Mouse (Mus musculus): ENCODE measurements at regions not wholly inside any gene's neighbourhood (a gene's known extent, or its start where the extent isn't known, plus 50 kb on each side); places are given as distances from the start of the nearest gene placed in this dataset.
A peak's percentile ranks its signal among the peaks of the same experiment; 100 is the strongest.

- H3K4me3 ChIP-seq (ENCODE audit: low read depth, low read length), result no peak overlapping the region
- no peak for ATAC-seq
- H3K36me3 ChIP-seq (ENCODE audit: insufficient read depth), result no peaks in the 10 kb centered on the region
- H3K4me2 ChIP-seq (ENCODE audit: low read depth), result no peak overlapping the region
- H3K9ac ChIP-seq, result no peak overlapping the region
- H3K4me1 ChIP-seq (ENCODE audit: insufficient read depth), result no peaks in the 10 kb centered on the region
- DNase-seq, result no peak
- H3K9me3 ChIP-seq (ENCODE audit: low read length), result no peaks in the 10 kb centered on the region
- 74% methylated on average over 1 of the region's 1 CpGs for WGBS
- H3K27ac ChIP-seq (ENCODE audit: low read depth, low read length), result no peak overlapping the region
- TF ChIP-seq CTCF (IDR thresholded peaks at IDR 0.05; ENCODE audit: low read depth), result no peak
- H3K27me3 ChIP-seq (ENCODE audit: insufficient read depth, low read length), result no peaks in the 10 kb centered on the region
Observed at GRCm38 (mm10) chr12:13841238-13841637, 310.6 kb downstream of the Fam84a start.

GRCm38 (mm10) chr12:13834723-13835122 lies 317.1 kb downstream of the Fam84a start:
- no peaks in the 10 kb centered on the region for H3K27me3 ChIP-seq (ENCODE audit: insufficient read depth, low read length)
- no peak overlapping the region for H3K9ac ChIP-seq
- no peak overlapping the region for H3K4me2 ChIP-seq (ENCODE audit: low read depth)
- TF ChIP-seq CTCF (IDR thresholded peaks at IDR 0.05; ENCODE audit: low read depth), result no peak
- no peaks in the 10 kb centered on the region for H3K4me1 ChIP-seq (ENCODE audit: insufficient read depth)
- H3K4me3 ChIP-seq (ENCODE audit: low read depth, low read length), result no peak overlapping the region
- no peaks in the 10 kb centered on the region for H3K9me3 ChIP-seq (ENCODE audit: low read length)
- H3K36me3 ChIP-seq (ENCODE audit: insufficient read depth), result no peaks in the 10 kb centered on the region
- ATAC-seq, result peak; percentile 94
- H3K27ac ChIP-seq (ENCODE audit: low read depth, low read length), result no peak overlapping the region
- WGBS, result 62% methylated on average over 3 of the region's 3 CpGs
- peak; percentile 59 for DNase-seq

- no peak overlapping the region for H3K27ac ChIP-seq (ENCODE audit: low read depth, low read length)
- H3K4me1 ChIP-seq (ENCODE audit: insufficient read depth), result no peaks in the 10 kb centered on the region
- H3K9ac ChIP-seq, result no peak overlapping the region
- TF ChIP-seq CTCF (IDR thresholded peaks at IDR 0.05; ENCODE audit: low read depth), result no peak
- H3K4me2 ChIP-seq (ENCODE audit: low read depth), result no peak overlapping the region
- DNase-seq (no peak), ATAC-seq (no peak)
- H3K36me3 ChIP-seq (ENCODE audit: insufficient read depth), result no peaks in the 10 kb centered on the region
- H3K27me3 ChIP-seq (ENCODE audit: insufficient read depth, low read length), result no peaks in the 10 kb centered on the region
- H3K9me3 ChIP-seq (ENCODE audit: low read length), result no peaks in the 10 kb centered on the region
- H3K4me3 ChIP-seq (ENCODE audit: low read depth, low read length), result no peak overlapping the region
Observed at GRCm38 (mm10) chr12:13825899-13826298, 326.0 kb downstream of the Fam84a start.

- ATAC-seq, result no peak
- H3K9ac ChIP-seq, result no peak overlapping the region
- no peak overlapping the region for H3K27ac ChIP-seq (ENCODE audit: low read depth, low read length)
- no peak for TF ChIP-seq CTCF (IDR thresholded peaks at IDR 0.05; ENCODE audit: low read depth)
- H3K4me3 ChIP-seq (ENCODE audit: low read depth, low read length), result no peak overlapping the region
- no peaks in the 10 kb centered on the region for H3K4me1 ChIP-seq (ENCODE audit: insufficient read depth)
- 76% methylated on average over 2 of the region's 2 CpGs for WGBS
- DNase-seq, result no peak
- H3K36me3 ChIP-seq (ENCODE audit: insufficient read depth), result no peaks in the 10 kb centered on the region
- H3K27me3 ChIP-seq (ENCODE audit: insufficient read depth, low read length), result no peaks in the 10 kb centered on the region
- H3K9me3 ChIP-seq (ENCODE audit: low read length), result no peaks in the 10 kb centered on the region
- no peak overlapping the region for H3K4me2 ChIP-seq (ENCODE audit: low read depth)
Observed at GRCm38 (mm10) chr12:13815500-13815899, 336.4 kb downstream of the Fam84a start.

GRCm38 (mm10) chr12:13810155-13810515 lies 341.7 kb downstream of the Fam84a start:
- no peaks in the 10 kb centered on the region for H3K36me3 ChIP-seq (ENCODE audit: insufficient read depth)
- no peak for ATAC-seq
- no peak overlapping the region for H3K4me3 ChIP-seq (ENCODE audit: low read depth, low read length)
- H3K27ac ChIP-seq (ENCODE audit: low read depth, low read length), result no peak overlapping the region
- WGBS, result 19% methylated on average over 2 of the region's 2 CpGs
- no peaks in the 10 kb centered on the region for H3K9me3 ChIP-seq (ENCODE audit: low read length)
- no peak overlapping the region for H3K4me2 ChIP-seq (ENCODE audit: low read depth)
- H3K4me1 ChIP-seq (ENCODE audit: insufficient read depth), result no peaks in the 10 kb centered on the region
- no peak for TF ChIP-seq CTCF (IDR thresholded peaks at IDR 0.05; ENCODE audit: low read depth)
- DNase-seq, result peak; percentile 39
- H3K9ac ChIP-seq, result no peak overlapping the region
- H3K27me3 ChIP-seq (ENCODE audit: insufficient read depth, low read length), result no peaks in the 10 kb centered on the region

GRCm38 (mm10) chr12:13809291-13810154 lies 342.3 kb downstream of the Fam84a start:
- peak; percentile 5; the same call in 1 of the 2 replicates for ATAC-seq
- no peak for TF ChIP-seq CTCF (IDR thresholded peaks at IDR 0.05; ENCODE audit: low read depth)
- Histone ChIP-seq H3K9ac (no peak overlapping the region), H3K27ac (ENCODE audit: low read depth, low read length) (no peak overlapping the region), H3K4me3 (ENCODE audit: low read depth, low read length) (no peak overlapping the region), H3K27me3 (ENCODE audit: insufficient read depth, low read length) (no peaks in the 10 kb centered on the region), H3K4me1 (ENCODE audit: insufficient read depth) (no peaks in the 10 kb centered on the region), H3K4me2 (ENCODE audit: low read depth) (no peak overlapping the region), H3K36me3 (ENCODE audit: insufficient read depth) (no peaks in the 10 kb centered on the region), H3K9me3 (ENCODE audit: low read length) (no peaks in the 10 kb centered on the region)
- WGBS, result 46% methylated on average over 6 of the region's 6 CpGs
- no peak for DNase-seq

- no peak overlapping the region for H3K4me3 ChIP-seq (ENCODE audit: low read depth, low read length)
- ATAC-seq, result no peak
- no peak overlapping the region for H3K4me2 ChIP-seq (ENCODE audit: low read depth)
- H3K27me3 ChIP-seq (ENCODE audit: insufficient read depth, low read length), result no peaks in the 10 kb centered on the region
- H3K4me1 ChIP-seq (ENCODE audit: insufficient read depth), result no peaks in the 10 kb centered on the region
- 65% methylated on average over 2 of the region's 2 CpGs for WGBS
- H3K9me3 ChIP-seq (ENCODE audit: low read length), result no peaks in the 10 kb centered on the region
- no peak overlapping the region for H3K27ac ChIP-seq (ENCODE audit: low read depth, low read length)
- no peaks in the 10 kb centered on the region for H3K36me3 ChIP-seq (ENCODE audit: insufficient read depth)
- no peak for DNase-seq
- H3K9ac ChIP-seq, result no peak overlapping the region
- TF ChIP-seq CTCF (IDR thresholded peaks at IDR 0.05; ENCODE audit: low read depth), result no peak
Observed at GRCm38 (mm10) chr12:13779752-13780151, 372.1 kb downstream of the Fam84a start.

Data from forebrain, postnatal 0 days (tissue).